Mouse (Mus musculus) E14TG2a.4 (cell line): ENCODE results near the gene St6galnac3.

Experiments used
- CTCF ChIP-seq: conservative IDR thresholded peaks from 2 replicates; pipeline ENCODE4 v1.5.1; 2014; ENCODE audit warnings: low read length
- NANOG ChIP-seq: IDR thresholded peaks from 2 replicates; pipeline ENCODE4 v1.6.1; 2014; ENCODE audit warnings: borderline replicate concordance, low read length, mixed read lengths
- POU5F1 ChIP-seq: IDR thresholded peaks from 2 replicates; pipeline ENCODE4 v1.6.1; 2014; ENCODE audit warnings: low read length, borderline replicate concordance

- TF ChIP-seq CTCF (no peak), NANOG (no peak), POU5F1 (no peak)
These were observed 266.4 kb downstream of the St6galnac3 start for GRCm38 (mm10) chr3:153458593-153458992.
